Mouse (Mus musculus): ENCODE measurements around the gene Gjc3.
"Not testable (repeated sequence)": the region's sequence is repeated elsewhere in the genome, so short reads cannot be mapped to it uniquely, and the experiment has no call there.

Gene Gjc3

DNA sequence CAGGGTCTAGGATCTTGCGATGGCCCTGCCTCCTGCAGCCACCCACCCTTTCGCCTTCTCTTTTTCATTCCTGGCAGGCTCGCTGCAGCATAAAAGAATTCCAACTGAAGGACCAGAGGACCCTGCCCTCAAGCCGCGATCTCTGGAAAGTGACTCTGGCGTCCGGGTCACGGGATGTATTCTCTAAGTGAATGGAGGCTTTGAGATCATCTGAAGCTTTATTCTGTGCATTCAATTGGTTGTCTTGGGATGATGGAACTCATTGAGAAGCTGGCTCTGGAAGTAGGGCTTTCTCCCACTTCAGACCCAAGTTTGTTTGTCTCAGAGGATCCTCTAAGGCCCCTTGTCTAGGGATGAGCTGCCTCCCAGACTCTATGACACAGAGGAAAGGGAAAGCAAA, at the start of gene Gjc3:
TSS of gene Gjc3 (minus strand) at position 154 of the 400 bp plus-strand sequence.
- no peak for DNase-seq (ENCODE audit: low spot score)

DNA sequence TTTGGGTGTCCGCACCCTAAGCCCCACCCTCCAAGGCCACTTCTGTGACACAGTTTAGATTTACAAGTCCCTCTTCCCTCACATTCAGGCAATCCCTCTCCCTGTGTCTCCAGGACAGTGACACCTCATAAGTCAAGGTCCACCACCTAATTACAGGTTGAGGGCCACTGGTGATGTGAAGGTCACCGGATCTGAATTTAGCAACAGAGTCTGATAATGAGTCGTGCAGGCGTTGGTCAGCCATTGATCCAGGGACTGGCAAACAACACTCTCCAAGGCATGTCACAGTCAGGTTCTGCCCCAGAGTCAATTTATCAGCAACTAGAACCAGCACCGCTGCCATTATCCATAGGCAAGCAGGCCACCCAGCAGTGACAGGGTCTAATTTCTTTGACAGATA, 49.5 kb upstream of the Gjc3 start:
- DNase-seq (ENCODE audit: low spot score) = no peak

DNA sequence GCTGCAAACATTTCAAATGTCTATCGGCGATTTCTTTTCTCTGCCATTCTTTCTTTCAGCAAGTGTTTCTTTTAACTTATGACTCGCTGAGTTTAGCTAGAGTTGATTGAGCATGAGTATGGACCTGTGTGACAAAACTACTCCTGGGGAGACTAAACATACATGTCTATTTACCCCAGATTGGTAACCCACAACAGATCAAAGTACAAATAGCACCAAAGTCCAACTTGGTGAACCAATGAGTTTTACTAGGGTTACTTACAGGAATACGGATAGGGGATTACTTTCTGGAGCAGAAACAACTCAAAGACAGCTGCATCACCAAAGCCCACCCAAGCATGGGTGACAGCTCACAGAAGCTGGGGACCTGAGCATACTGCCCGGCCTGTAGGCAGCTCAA, 46.5 kb upstream of the Gjc3 start:
- DNase-seq (ENCODE audit: low spot score) = no peak

DNA sequence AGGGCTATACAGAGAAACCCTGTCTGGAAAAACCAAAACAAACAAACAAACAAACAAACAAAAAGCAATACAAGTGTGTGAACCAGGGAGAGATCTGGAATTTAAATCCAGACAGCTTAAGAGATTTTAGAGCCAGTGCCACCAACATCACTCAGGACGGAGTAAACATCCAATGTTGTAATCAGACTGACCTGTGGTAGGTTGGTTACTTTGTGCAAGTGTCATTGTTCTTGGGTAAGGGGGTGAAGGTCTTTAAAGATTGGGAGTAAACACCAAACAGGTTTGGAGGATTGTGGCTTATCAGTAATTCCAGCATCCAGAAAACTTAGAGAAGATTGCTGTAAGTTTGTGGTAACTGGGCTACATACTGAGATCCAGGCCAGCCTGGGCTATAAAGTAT, 23.5 kb upstream of the Gjc3 start:
- no peak for DNase-seq (ENCODE audit: low spot score)

DNA sequence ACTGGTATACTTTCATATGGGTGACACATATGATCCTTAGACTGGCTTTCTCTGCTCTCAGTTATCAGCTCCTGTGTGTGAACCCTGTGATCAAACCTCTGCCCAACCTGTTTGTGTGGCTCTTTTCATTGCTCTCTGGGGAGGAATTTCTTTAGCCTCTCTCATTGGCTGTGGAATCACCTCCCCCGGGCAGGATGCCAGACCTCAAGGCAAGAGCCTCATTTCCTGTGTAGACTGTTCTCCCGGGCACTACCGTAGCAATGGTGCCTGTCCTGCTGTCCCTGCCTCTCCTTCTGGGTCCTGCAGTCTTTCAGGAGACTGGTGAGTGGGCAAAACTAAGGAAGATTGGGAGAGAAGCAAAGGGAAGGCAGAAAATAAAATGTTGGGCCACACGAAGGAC, 18.4 kb upstream of the Gjc3 start, which contains the start of gene Azgp1:
TSS of gene Azgp1 (plus strand) at position 221 of the 400 bp plus-strand sequence.
- DNase-seq (ENCODE audit: low spot score) = no peak

DNA sequence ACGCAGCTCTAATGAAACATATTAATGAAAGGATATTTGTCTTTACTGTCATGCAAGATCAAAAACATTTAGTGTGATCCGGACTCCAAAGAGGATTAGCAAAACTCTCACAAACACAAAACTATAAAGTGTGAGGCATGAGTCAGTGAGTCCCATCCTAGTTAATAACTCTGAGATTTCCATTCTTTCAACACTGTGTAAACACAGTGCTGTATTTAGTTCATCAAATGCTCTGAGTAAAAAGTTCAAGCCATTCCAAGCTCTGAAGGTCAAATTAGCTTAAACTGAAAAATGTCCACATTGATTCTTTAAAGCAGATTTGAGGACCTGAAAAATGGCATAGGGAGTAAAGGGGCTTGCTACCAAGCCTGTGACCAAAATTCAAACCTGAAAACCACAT, 16.2 kb upstream of the Gjc3 start:
- no peak for DNase-seq (ENCODE audit: low spot score)

DNA sequence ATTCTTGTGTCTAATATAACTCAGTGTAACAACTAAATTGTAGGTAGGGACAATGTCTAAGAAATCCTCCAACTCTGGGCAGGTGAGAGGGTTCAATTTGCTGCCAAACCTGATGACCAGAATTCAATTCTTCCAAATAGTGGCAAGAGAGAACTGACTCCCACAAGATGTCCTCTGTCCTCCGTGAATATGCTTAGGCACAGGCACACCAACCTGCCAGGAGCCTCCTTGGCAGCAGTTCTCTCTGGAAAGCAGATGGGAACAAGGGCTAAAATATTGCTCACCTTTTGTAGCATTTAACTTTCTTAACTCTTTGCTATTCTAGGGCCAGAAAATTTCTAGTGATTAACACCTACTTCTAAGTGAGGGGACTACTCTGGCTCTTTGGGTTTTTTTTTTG, 14.4 kb upstream of the Gjc3 start:
- DNase-seq (ENCODE audit: low spot score) = no peak

DNA sequence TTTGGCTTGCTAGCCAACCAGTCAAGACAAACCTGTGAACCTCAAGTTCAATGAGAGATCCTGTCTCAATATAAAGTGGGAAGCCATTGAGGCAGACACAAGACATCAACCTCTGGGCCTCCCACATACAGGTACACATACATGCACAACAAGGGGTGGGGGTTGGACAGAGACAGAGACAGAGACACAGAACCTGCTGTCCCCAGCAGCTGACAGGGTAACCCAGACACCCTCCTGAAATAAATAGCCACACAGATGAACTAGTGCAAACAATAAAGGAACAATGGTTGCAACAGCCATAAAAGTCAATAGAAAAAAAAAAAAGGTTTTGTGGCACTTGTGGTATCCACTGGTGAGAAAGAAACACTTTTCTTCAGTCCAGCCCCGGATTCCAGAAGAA, 12.5 kb upstream of the Gjc3 start:
- no peak for DNase-seq (ENCODE audit: low spot score)

DNA sequence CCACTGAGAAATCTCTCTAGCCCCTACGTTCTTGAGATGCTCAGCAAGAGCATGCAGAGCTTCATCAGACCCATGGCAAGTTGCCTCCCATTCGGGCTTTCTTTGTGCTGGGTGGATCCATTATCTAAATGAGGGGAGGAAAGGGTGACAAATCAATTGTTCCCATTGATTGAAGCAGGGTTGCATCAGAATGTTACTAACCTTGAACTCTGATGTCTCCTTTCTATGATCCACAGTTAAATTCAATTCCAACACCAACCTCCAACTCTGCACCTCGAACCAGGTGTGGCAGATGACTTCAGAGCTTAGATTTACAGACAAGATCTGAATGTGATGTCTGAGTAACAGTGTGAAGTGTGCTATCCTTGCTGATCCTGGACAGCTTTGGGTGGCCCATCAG, 11.8 kb upstream of the Gjc3 start:
- DNase-seq (ENCODE audit: low spot score) = no peak

DNA sequence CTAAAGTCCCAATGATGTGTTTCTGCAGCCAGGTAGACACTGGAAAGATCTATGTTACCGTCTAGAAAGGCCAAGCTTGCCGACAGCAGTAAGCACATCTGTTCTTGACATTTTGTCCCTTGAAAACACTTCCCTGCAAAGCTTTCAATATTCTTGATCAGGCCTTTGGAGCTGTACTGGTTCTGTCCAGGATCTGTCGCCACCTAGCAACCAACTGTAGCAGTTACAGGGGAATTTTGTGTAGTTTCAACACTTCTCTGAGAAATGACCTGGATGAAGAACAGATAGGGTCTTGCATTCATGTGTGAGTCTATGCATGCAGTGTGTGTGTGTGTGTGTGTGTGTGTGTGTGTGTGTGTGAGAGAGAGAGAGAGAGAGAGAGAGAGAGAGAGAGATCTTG, 10.8 kb upstream of the Gjc3 start:
- DNase-seq (ENCODE audit: low spot score) = no peak

DNA sequence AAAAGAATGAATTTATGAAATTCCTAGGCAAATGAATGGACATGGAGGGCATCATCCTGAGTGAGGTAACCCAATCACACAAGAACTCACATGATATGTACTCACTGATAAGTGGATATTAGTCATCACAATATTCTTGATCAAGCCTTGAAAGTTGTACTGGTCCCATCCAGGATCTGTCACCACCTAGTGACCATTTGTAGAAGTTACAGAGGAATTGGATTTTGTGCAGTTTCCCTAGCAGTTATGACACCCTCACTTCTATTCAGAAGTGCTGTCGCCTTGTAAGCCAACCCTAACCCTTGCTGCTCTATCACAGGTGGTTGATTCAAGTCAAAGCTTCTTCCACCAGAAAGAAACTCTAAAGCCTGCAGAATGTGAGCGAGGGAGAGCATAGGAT, 10.3 kb upstream of the Gjc3 start:
- DNase-seq (ENCODE audit: low spot score) = no peak

DNA sequence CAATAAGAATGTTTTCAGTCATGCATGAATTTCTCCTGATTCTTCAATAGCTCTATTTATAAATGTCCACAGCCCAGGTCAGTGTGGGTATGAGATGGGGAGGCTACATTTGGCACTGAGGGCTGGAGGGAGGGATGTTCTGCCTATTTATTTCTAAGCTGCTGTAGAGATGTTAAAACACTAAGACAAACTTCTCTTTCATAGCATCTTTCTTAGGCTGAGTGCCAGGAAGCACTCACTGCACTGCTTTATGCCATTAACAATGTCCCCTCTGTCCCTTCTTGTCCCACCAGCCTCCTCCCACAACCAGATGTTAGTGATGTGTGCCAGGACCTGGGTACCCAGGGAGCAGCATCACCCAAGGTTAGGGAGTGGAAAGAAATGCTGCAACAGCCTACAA, 3.6 kb upstream of the Gjc3 start:
- DNase-seq (ENCODE audit: low spot score) = no peak

DNA sequence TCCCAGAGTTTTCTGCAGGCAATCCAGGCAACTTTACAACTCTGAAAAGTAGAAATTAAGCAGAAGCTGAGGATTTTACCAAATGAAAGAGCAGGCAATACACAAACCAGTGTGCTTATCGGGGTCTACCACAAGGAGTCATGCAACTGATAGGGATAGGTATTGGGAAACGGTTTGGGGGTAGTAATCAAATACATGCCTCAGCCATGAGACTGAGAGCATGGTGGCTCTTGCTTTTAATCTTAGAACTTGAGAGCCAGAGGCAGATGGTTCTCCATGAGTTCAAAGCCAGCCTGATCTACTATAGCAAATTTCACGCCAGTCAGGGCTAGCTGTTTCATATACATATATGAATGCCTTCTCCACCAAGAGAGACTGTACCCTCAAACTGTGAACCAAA, 6.5 kb downstream of the Gjc3 start:
- no peak for DNase-seq (ENCODE audit: low spot score)

DNA sequence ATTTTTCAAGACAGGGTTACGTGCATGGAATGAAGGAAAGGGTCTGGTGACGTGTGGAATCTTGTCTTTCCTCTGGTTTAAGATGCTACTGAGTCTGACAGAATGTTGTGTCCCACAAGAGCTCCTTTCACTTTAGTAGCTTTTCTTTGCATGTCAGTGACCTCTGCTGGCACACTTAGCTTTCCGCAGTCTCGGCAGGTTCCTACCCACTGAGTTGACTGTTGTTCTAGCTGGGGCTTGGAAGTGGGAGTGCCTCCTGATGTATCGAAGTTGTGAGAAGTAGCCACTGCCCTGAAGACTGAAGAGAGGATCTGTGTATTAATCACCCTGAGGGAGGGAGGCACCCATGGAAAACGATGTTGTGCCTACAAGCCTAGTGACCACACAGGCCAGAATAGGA, 11.7 kb downstream of the Gjc3 start:
- no peak for DNase-seq (ENCODE audit: low spot score)

DNA sequence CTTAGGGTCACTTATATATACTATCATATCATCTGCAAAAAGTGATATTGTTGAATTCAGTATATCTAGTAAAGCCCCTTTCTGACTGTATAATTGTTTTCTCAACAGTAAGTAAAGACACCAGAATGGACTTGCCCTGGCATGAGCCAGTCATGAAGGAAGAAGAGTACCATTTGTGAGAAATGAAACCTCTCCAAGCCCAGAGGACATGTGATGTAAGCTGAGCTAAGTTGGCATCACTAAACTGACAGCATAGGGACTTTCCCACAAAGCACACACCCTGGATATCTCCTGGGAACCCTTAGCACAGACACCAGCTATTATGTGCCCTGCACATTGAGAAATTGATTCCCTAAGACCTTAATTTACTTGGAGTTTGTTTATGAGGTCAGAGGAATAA, 15.6 kb downstream of the Gjc3 start:
- no peak for DNase-seq (ENCODE audit: low spot score)

DNA sequence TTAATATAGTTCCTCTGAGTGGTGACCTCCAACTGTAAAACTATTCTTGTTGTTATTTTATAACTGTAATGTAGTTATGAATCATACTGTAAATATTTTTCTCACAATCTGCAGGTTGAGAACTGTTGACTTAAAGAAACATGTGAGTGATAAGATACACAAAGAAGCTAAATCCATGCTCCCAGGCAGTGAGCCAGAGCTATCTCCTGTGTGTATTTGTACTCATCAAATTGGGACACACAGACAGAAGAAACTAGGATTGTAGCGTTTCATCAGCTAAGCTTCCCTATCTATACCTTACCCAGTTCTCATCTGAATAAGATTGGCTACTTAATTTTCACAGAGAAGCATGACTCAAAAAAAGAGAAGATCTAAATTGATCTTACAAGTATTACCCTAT, 19.8 kb downstream of the Gjc3 start:
- no peak for DNase-seq (ENCODE audit: low spot score)

DNA sequence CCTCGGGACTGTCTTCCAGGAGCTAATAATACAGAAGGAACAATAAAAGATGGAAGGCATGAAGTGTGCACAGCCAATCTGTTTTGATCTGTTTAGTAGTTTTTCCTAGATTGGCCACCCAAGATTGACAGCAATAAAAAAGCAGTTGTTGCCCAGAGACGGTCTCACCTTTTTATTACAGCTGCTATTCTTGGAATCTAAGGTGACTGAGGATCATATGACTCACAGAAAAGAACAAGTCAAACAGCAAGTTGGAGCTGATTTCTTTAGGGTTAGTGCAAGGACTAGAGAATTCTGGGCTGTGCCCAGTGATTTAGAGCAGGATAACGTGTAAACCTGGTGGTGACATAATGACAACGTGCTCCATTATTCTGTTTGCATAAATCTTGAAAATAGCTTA, 21.9 kb downstream of the Gjc3 start:
- DNase-seq (ENCODE audit: low spot score) = no peak

DNA sequence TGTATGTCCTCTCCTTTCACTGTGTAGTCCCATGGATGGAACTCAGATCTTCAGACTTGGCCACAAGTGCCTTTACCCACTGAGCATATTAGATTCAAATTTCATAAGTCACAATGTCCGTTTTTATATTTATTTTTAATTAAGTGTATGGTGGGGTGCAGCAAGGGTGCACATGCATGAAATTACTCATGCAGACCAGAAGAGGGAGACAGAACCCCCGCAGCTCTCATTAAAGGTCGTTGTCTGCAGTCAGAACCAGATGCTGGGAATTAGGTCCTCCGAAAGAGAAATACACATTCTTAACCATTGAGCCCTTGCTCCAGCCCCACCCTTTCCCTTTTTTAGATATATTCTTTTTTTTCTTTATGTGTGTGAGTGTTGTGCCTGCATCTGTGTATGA, 25.7 kb downstream of the Gjc3 start:
- no peak for DNase-seq (ENCODE audit: low spot score)

DNA sequence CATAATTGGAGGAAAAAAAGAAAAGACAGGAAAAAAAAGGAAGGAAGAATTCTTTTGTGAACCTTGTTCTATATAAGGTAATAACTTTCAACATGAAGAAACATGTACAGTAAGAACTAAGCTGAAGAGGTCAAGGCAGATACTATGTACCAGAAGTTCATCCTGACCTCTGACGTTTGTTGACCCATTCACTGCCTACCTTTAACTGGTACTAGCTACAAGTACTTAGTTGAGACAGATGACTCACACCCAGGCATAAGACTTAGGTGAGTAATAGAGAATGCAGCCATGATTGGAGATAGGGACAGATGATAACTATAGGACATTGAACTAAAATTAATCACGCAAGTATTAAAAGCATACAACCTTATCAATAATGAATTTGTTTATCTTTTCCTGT, 26.4 kb downstream of the Gjc3 start:
- DNase-seq (ENCODE audit: low spot score) = no peak

DNA sequence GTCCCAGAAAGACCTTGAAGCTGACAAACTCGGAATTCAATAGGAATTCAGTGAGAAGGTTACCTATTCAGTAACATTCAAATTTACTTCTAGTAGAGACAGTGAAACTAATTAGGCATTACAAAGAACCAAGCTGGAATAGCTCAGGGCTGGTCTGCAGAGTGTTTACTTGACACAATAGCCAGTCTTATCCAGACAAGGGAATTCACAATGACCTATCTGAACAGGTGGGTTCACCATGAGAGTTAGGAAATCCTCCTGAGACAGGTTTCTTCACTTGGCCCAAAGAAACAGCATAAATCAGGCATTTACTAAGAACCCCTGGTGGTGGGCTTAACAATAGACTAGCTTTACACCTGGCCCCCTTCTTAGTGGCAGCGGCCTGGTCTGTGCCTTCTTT, 29.0 kb downstream of the Gjc3 start:
- DNase-seq (ENCODE audit: low spot score) = not testable (repeated sequence)

DNA sequence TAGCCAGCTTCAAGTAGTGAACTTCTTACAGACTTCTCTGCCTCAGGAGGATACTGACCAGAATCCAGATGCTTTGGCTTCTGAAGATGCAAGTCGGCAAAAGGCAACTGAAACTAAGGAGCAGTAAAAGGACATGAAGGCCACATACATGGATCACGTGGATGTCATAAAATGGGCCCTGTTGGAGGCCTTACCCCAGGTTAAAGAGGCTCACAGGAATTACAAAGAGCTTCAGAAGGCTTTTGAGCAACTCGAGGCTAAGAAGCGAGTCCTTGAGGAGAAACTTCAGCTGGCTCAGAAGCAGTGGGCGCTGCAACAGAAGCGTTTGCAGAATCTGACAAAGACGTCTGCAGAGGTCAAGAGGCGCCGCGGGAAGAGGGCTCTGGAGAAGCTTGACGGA, 34.5 kb downstream of the Gjc3 start:
- no peak for DNase-seq (ENCODE audit: low spot score)

DNA sequence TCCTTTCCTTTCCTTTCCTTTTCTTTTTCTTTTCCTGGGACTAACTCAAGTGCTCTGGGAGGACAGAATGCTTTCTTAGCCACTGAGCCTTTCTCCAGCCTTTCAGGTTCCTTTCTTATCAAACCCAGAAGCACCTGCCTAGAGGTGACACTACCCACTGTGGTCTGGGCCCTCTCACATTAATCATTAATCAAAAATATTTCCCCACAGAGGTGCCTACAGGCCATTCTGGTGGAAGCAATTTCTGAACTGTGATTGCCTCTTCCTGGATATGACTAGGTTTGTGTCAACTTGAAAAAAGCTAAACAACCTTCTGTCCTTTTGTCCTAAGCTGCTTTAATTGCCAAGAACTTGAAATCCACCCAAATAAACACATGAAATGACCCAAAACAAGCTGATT, 40.7 kb downstream of the Gjc3 start:
- DNase-seq (ENCODE audit: low spot score) = no peak

DNA sequence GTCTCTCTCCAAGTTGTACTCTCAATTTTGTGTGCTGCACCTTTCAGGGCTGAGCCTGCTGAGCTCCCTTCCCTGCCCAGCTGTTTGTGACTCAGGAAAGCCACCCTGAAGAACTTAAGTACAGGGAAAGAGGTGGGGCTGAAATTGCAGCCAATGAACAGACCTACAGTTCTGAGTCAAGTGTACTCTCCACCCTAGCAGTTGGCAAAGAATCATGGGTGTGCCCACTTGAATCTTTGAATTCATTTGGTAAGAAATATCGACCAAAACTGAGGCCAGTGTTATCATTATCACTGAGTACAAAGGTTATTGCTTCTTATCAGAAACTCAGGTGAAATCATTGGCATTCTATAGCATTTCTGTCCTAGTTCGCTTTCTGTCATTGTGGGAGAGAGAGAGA, 41.4 kb downstream of the Gjc3 start, which contains the start of gene Cyp3a13:
TSS of gene Cyp3a13 (minus strand) at position 88 of the 400 bp plus-strand sequence.
- DNase-seq (ENCODE audit: low spot score) = no peak

DNA sequence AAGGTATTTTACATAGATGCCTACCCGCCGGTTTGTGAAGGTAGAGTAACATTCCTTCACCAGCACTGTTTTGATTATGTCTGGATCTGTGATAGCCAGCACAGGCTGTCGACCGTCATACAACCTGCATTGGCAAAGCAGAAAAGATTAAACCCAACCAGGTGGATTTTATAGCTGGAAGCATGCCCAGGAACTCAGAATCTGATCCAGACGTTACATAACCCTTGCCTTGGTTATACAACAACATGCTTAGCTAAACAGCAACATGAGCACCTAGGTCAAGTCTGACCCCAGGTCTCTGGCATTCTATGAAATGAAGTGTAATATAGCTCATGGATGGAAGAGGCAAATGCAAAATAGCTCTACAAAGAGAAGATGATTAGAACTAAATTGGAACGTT, 47.3 kb downstream of the Gjc3 start:
- DNase-seq (ENCODE audit: low spot score) = no peak

DNA sequence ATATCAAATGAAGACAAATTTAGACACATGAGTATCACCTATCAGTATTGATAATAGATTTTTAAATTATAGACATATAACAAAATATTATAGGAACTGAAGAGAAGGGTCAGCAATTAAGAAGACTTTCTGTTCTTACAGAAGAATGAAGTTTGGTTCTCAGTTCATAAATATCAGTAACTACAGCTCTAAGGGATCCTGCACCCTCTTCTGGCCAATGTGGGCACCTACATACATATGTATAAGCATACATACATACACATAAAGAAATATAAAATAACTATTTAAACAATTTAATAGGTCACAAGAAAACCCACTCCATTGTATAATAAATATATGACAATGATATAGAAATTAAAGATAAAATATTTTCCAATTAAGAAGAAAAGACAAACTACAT, 48.4 kb downstream of the Gjc3 start:
- DNase-seq (ENCODE audit: low spot score) = no peak

All from ovary, adult 18-20 months (tissue).